32 mouse cellular contexts compared by ENCODE assay signal in the genomic region with DNA sequence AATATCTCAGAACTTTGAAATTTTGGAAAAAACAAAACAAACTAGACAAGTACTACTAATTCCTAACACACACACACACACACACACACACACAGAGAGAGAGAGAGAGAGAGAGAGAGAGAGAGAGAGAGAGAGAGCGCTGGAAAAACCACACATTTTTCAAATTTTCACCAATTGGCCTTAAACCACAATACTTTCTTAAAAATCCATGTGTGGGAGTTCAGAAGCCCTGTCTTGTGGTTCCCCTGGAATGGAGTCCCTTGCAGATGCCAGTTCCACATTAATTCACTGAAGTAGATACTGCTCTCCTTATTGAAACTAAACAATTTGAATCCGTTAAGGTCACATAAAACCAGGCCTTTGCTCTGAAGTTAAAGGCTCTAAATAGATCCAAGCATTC.
"Had no signal": no experiment of that assay in that cellular context is flagged by ENCODE, and none has a peak within 500 bp of the region (broad histone marks: within the 10 kb centered on the region; RNA-seq: fewer than 3 reads in every experiment).

No protein-coding gene starts in this region.

- H3K4me1 ChIP-seq: heart, embryonic 15.5 days; hindbrain, embryonic 10.5 days; hindbrain, embryonic 12.5 days; hindbrain, embryonic 13.5 days; hindbrain, embryonic 15.5 days; intestine, embryonic 15.5 days; kidney, embryonic 15.5 days had no signal

- H3K27me3 ChIP-seq: heart, embryonic 15.5 days; hindbrain, embryonic 12.5 days; hindbrain, embryonic 13.5 days; hindbrain, embryonic 15.5 days; intestine, embryonic 15.5 days; kidney, embryonic 15.5 days had no signal

- H3K4me3 ChIP-seq: heart, embryonic 15.5 days; hindbrain, embryonic 10.5 days; hindbrain, embryonic 12.5 days; hindbrain, embryonic 13.5 days; hindbrain, embryonic 15.5 days; intestine, embryonic 15.5 days; kidney, embryonic 15.5 days; layer of hippocampus, adult 2 months; left cerebral cortex, adult 2 months had no signal

- H3K27ac ChIP-seq: heart, embryonic 15.5 days; hindbrain, embryonic 10.5 days; hindbrain, embryonic 12.5 days; hindbrain, embryonic 13.5 days; hindbrain, embryonic 14.5 days; hindbrain, embryonic 15.5 days; hindbrain, postnatal 0 days; intestine, embryonic 15.5 days; kidney, embryonic 15.5 days; kidney, postnatal 0 days; layer of hippocampus, adult 2 months; left cerebral cortex, adult 2 months had no signal

- H3K9me3 ChIP-seq: heart, embryonic 15.5 days; hindbrain, embryonic 10.5 days; hindbrain, embryonic 13.5 days; hindbrain, embryonic 15.5 days; intestine, embryonic 15.5 days; kidney, embryonic 15.5 days had no signal

- H3K4me2 ChIP-seq: heart, embryonic 15.5 days; hindbrain, embryonic 12.5 days; hindbrain, embryonic 13.5 days; hindbrain, embryonic 14.5 days; hindbrain, embryonic 15.5 days; intestine, embryonic 15.5 days; kidney, embryonic 15.5 days had no signal

- H3K36me3 ChIP-seq: heart, embryonic 15.5 days; hindbrain, embryonic 10.5 days; hindbrain, embryonic 12.5 days; hindbrain, embryonic 13.5 days; hindbrain, embryonic 15.5 days; intestine, embryonic 15.5 days; kidney, embryonic 15.5 days had no signal

- H3K9ac ChIP-seq: heart, embryonic 15.5 days; hindbrain, embryonic 12.5 days; hindbrain, embryonic 13.5 days; hindbrain, embryonic 14.5 days; hindbrain, embryonic 15.5 days; intestine, embryonic 15.5 days; kidney, embryonic 15.5 days had no signal

- ATAC-seq: hindbrain, embryonic 16.5 days; hindbrain, postnatal 0 days; inflammation-experienced regulatory T-cells, adult 6 months; intestine, embryonic 15.5 days; intestine, embryonic 16.5 days; intestine, postnatal 0 days had no signal

- DNase-seq: heart, postnatal 10 days; heart, postnatal 14 days; heart, postnatal 36 days; heart, postnatal 4 days; kidney, adult 11 months; kidney, adult 18-20 months; kidney, adult 2 months; kidney, adult 8-10 months; kidney, adult 9 months; kidney, postnatal 10 days; kidney, postnatal 14 days; kidney, postnatal 25 days; kidney, postnatal 36 days; kidney, postnatal 4 days; layer of hippocampus, adult 9-11 months; layer of hippocampus, postnatal 36 days had no signal
